Mouse (Mus musculus): ENCODE results near the gene Ckm.

DNA sequence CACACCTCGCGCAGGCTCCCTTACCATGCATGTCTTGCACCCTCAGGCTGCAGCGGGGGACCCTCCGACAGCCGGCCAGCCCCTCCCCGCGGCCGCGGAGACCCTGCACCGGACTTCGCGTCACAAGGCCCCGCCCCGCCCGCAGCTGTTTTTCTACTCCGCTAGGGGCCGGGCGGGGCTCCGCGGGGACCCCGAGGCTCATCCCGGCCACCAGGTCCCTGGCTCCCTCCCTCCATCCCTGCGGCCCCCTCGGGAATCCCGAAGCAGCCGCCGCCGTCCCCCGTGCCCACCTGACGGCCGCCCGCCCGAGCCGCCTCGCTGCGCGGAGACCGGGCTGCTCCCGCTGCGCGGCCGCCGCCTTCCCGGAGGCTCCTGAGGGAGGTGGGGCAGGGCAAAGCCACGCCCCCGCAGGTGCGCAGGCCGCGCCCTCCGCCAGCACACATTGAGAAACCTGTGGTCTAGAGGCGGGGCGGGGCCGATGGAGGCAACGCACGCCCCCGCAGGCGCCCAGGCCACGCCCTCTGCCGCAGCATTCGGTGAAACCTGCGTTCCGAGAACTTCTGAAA, 762 bp upstream of the Ckm start, which contains the start of gene Klc3:
- peak; percentile 67 for TF ChIP-seq NRF1 (IDR thresholded peaks at IDR 0.05; ENCODE audit: insufficient read depth, low read depth, low read length, poor library complexity, severe bottlenecking)
- TF ChIP-seq ZNF384 (IDR thresholded peaks at IDR 0.05; ENCODE audit: low read depth, low read length), result no peak
- TF ChIP-seq CTCF (IDR thresholded peaks at IDR 0.05 in 2 of 3, conservative IDR thresholded peaks at IDR 0.05 in 1 of 3; ENCODE audit: control insufficient read depth in 1 of 3, insufficient read depth in 1 of 3, low read depth in 2 of 3, low read length in 3 of 3, poor library complexity in 1 of 3, severe bottlenecking in 1 of 3), result no peak
- TF ChIP-seq EP300 (IDR thresholded peaks at IDR 0.05; ENCODE audit: low read depth in 1 of 2, low read length in 2 of 2), result no peak
- no peak for TF ChIP-seq ZKSCAN1 (IDR thresholded peaks at IDR 0.05; ENCODE audit: low read depth, low read length)
- TF ChIP-seq KAT2A (conservative IDR thresholded peaks at IDR 0.05; ENCODE audit: low read depth, low read length), result no peak
- no peak for TF ChIP-seq USF2 (IDR thresholded peaks at IDR 0.05; ENCODE audit: borderline replicate concordance in 1 of 2, insufficient read depth in 1 of 2, low read depth in 1 of 2, low read length in 2 of 2)
- TF ChIP-seq TAL1 (IDR thresholded peaks at IDR 0.05; ENCODE audit: low read length), result no peak
